Mouse (Mus musculus): ENCODE results near the gene Neo1.

DNA sequence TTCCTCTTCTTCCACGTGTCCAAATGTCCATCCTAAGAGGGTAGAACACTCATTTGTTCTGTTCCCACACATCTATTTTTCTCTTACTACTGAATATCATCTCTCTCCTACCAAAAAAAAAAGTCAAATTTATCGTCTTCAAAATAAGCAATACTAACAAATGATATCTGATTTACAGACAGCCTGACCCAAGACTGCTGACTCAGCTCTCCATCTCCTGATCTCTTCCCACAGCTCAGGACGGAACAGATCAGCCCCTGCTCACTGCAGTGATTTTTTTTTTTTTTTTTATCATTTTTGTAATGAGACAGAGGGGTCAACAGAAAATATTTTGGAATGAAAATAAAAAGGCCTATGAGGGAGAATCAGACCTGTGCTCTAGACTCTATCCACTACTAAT, 2.7 kb downstream of the Neo1 start:
- TF ChIP-seq CTCF (IDR thresholded peaks at IDR 0.05; ENCODE audit: low read depth, low read length): no peak
- TF ChIP-seq POLR2AphosphoS5 (IDR thresholded peaks at IDR 0.05; ENCODE audit: insufficient replicate concordance, low read depth, low read length): no peak
